Mouse (Mus musculus) ovary, adult 18-20 months (tissue): ENCODE results near the gene Serpinb8.
A peak's percentile ranks its signal among the peaks of the same experiment; 100 is the strongest.

Source experiments
- DNase-seq: peaks from one replicate; pipeline ENCODE4 v3.0.0; 2022; ENCODE audit warnings: low spot score, mixed read lengths

Serpinb8 gene

GRCm38 (mm10) chr1:107589691-107590470, at the start of gene Serpinb8:
Gene Serpinb8 (plus strand): TSS chr1:107590006.
- peak; percentile 55 for DNase-seq

DNA sequence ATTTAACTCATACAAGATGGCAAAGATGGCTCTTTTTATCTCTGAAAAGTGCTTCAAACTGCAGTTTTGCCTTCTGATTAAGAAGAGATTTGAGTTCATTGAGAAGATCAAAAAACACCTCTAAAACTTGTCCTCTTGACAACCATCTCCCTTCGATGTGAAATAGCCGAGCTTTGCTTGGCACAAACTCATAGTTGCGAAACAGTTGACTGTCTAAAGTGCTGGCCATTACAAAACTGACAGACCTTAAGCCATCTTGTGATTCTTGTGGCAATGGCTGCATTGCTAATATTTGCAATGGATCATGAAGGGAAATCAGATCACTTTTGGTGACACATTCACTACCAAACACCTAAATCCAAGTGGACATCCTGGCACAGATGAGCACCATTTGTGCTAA, 30.3 kb upstream of the Serpinb8 start:
- no peak for DNase-seq

DNA sequence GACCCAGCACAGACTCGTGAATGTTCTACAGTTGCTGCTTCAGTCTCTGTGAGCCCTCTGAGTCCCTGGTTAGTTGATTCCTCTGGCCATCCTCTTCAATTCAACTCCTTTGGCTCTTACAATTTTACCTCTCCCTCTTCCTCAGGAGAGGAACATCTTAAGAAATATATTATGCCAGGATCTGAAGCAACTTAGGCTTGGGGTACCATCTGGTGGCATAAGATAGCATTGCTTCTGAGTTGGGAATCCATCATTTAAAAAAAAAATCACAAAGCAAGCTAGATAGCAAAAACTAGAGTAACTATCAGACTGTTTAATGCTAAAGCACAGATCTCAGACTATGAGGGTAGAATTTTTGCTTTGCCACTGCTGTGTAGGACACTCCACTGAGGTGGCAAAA, 27.7 kb upstream of the Serpinb8 start:
- no peak for DNase-seq

GRCm38 (mm10) chr1:107565644-107566043, 24.2 kb upstream of the Serpinb8 start:
- no peak for DNase-seq

- no peak for DNase-seq
Observed at GRCm38 (mm10) chr1:107576094-107576493, 13.7 kb upstream of the Serpinb8 start.

DNA sequence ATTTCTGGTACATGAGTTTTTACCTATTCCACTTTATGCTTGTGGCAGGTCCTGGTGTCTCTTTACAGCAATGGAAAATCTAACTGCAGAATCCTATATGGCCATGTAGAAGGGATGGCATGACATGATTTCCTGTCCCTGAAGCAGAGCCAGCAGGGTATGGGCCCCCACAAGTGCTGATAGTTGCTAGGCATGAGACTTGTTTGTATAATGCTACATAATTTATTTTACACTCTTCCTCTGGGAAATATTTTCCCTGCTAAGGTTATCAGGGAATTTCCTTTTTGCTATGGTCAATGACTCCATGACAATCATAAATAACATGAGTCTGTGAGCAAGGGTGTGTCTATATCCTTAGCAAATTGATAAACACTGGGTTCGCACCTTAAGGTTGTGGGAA, 12.3 kb upstream of the Serpinb8 start:
- no peak for DNase-seq

GRCm38 (mm10) chr1:107581220-107581619, 8.6 kb upstream of the Serpinb8 start:
- DNase-seq, result no peak

DNA sequence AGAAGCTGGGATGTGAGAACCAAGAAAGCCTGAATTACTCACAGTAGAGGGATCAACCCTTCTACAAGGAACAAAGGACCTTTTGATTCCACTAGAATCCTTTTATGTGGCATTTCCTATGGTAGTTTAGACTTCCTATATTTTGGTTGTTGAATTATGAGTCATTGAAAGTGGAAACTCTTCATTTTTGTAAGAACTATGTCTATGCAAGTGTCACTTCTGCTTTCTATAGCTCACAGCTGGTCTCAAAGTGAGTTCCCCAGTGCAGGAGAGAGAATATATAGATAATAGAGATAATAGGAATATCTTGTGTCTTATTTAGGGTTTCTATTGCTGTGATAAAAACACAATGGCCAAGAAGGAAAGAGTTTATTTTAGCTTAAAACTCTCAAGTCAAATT, 6.9 kb upstream of the Serpinb8 start:
- DNase-seq, result no peak

DNA sequence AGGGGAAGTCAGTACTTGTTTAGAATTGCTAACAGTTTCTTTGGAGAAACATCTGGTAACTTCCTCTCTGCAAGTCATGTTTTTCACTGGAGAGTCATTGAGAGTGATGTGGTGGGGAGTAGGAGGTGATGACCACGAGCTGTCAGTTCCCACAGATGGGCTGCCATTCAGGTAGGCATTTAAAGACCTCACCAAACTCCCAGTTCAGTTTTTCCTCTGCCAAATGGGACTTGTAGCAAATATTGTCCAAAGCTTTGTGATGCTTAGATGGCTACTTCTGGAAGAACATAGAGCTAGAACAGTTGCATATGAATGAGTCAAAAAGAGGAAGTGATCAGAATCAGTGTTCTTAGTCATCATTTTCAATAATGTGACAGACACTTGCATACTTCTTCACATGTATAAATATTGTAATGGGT, 5.8 kb upstream of the Serpinb8 start:
- DNase-seq, result no peak

GRCm38 (mm10) chr1:107584932-107585331, 4.9 kb upstream of the Serpinb8 start:
- DNase-seq, result no peak

- DNase-seq, result no peak
Observed at GRCm38 (mm10) chr1:107586196-107586595, 3.6 kb upstream of the Serpinb8 start.

DNA sequence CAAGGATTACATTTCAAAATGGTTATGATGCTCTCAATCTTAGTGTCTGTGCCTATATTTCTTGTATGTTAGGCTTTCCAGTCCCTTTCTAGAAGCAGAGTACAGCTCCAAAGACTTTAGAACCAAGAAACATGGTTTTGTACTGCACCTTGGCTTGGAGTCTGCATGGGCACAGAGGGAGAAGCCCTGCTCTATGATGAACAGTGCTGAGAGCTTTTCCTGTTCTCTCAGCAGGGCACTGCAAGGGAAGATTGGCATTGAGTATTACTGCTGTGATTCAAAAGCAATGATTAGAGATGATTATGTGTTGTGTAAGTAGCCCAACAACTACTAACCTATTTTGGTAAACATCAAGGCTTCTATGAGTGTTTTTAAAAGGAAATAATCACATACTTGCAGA, 1.6 kb upstream of the Serpinb8 start:
- DNase-seq, result no peak

DNA sequence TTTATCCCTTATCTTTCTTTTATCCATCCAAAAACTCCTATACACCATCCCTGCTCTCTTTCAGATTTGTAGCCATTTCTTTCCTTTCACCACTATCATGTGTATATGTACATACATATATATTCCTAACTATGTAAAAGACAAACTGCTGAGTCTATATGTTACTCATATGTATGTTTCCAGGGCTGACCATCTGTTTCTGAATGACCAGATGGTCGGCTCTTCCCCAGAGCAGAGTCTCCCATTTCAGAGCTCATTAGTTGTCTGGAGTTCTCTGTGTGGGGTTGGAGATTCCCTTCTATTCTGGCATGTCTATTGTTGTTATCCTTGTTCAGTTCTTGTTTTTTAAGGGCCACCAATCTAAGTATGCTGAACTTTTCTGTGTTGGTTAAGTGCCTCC, 1.2 kb upstream of the Serpinb8 start:
- DNase-seq, result no peak

- DNase-seq, result no peak
Observed at GRCm38 (mm10) chr1:107592644-107593043, 2.8 kb downstream of the Serpinb8 start.

DNA sequence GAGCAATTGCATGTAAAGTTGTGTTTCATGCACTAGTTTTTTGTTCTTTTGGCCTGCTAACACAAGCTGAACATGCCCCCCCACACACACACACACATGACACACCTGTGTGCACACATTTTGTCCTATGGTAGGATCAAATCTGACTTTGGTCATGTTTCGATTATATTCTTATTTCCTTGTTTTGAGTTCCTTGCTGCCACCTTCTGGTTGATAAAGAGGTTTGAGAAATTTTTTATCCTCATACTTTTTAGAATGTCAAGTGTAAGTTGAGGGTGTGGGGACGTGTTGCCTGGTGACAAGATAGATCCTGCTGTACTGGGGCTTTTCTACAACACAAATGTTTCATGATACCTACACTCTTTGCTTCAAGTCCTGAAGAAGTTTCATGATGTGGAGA, 3.7 kb downstream of the Serpinb8 start:
- no peak for DNase-seq

DNA sequence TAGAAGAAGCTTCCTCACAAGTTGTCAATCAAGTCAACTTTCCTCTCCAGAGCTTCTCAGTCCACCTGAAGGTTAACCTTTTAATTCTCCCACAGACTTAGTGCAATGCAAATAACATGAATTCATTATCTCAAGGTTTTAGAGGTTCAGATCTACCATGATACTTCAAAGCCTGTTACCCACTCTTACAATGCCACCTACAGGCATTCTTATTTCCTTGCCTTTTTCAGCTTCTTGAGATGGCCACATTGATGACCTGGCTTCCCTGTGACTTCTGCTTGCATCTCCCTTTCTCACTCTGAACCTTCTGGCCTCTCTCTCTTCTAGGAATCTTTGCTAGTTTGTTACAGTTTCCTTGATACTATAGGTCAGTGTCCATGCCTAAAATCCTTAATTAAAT, 7.1 kb downstream of the Serpinb8 start:
- no peak for DNase-seq

DNA sequence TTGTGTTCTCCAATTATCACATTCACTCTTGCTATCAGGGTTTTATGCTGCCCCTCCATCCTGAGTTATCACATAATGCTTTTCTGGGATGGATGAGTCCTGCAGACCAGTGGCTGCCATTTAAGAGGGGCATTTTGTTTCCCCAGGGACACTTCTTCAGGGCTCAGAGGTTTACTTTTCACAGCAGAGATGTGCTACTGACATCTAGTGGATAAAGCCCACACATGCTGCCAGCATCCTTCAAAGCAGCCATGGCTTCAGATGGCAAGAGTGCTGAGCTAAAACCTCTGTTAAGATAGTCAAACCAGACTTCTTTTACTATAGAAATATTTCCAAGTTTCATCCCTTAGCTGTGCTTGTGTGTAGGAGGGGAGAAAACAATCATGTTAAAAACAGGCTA, 8.7 kb downstream of the Serpinb8 start:
- no peak for DNase-seq

DNA sequence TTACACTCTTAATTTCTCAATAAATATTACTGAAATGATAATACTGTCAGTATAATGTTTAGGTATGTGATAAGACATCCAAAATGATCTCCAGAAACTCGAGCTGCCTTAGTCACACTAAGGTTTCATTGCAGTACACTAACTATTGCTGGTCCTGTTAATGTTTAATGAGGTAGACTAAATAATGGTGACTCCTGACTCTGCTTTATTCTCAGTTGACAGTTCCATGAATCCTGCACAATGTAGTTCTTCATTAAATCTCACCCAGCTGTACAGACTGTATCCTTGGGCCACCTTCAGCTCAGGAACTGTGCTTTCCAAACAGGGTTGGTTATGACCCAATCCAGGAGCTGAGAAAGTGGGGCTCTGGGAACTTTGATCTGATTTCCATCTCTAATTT, 19.1 kb downstream of the Serpinb8 start:
- no peak for DNase-seq

DNA sequence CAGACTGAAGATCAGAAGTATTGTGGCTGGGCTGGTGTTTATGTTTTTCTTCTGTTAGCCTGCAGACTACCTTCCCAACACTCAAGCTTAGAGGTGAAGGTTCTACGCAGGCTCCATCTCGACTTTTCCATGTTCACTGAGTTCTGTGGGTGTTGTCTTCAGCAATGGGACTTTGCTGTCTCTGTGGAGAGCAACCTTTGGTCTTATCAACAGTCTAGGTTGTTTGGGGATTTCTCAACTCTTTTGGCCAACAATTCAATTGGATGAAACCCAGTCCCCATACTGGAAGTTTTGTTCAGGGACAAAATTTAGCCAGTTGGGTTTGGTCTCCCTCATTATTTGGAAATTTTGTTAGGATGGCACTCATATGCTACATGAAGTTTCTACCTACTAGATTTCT, 24.3 kb downstream of the Serpinb8 start:
- no peak for DNase-seq

- DNase-seq, result no peak
Observed at GRCm38 (mm10) chr1:107622017-107622416, 32.2 kb downstream of the Serpinb8 start.

DNA sequence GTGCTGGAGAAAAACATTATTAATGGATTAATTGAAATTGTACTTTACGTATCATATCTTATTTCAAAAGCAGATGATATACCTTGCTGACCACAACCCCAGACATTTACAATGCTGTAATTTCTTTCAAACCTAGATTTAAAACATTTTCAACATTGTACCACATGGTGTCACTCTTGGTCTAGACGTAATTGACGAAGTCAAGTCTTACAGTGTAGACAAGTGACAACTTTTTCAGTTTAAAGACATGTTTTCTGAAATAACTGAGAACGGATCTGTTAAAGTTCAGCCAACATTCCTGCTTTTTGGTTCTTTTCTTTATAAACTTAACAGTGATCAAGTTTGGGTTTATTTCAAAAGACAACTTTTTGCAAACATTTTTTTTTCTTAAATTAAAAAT, 46.1 kb downstream of the Serpinb8 start:
- no peak for DNase-seq

GRCm38 (mm10) chr1:107638056-107638455, 48.2 kb downstream of the Serpinb8 start:
- DNase-seq, result no peak

- DNase-seq, result no peak
Observed at GRCm38 (mm10) chr1:107638459-107638858, 48.7 kb downstream of the Serpinb8 start.

DNA sequence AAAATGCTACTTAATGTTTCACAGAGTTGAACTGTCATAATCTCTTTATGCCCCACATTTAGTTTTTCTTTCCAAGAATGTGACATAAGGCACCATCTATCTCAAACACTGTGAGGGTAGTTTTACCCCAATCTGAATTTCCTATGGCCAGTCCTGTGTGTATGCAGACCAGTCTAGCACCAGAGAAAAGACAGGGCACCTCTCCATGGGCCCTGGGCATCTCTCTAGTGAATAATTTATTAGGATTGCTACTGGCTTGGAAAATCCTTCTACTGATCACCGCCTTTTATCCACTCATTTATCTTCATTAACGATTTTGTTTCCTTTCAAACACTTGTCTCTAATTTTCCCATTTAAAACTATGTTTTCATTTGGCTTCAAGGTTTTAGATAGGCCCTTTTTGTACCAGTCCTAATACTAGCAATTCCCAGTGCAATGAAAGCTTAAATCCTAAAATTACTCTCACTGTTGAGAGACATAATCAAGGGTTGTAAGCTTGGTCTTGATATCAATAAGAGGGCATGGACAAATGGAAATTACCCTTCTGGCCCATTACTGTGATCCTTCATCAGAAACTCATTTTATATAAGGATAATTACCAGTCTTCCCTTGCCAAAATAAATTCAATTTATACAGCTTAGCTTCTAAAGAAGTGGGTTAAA, 52.8 kb downstream of the Serpinb8 start:
- no peak for DNase-seq
